Mouse (Mus musculus) megakaryocyte, embryonic 14.5 days (primary cell): ENCODE data around the gene Brms1.

ENCODE experiments used
- FLI1 ChIP-seq: IDR thresholded peaks from 2 replicates; pipeline ENCODE4 v1.6.1; 2012; ENCODE audit warnings: low read length, inconsistent platforms, mixed read lengths
- GATA1 ChIP-seq: IDR thresholded peaks from 3 replicates; pipeline ENCODE4 v1.6.1; 2012; ENCODE audit warnings: mixed read lengths, low read length, inconsistent platforms, borderline replicate concordance

- TF ChIP-seq GATA1 = no peak
- no peak for TF ChIP-seq FLI1
Observed at GRCm38 (mm10) chr19:5071077-5071476, 29.9 kb downstream of the Brms1 start.
